Mouse (Mus musculus): ENCODE measurements around the gene Ipo7.

GRCm38 (mm10) chr7:110018117-110018630 lies at the start of gene Ipo7:
- no peak for TF ChIP-seq CTCF (IDR thresholded peaks at IDR 0.05; ENCODE audit: low read depth, low read length)
- no peak for TF ChIP-seq POLR2A (IDR thresholded peaks at IDR 0.05; ENCODE audit: borderline replicate concordance, low read depth, low read length)

All from bone marrow macrophage, adult 2 months (primary cell).